Mouse (Mus musculus): ENCODE results near the gene Rad51c.
"Not testable (repeated sequence)": the region's sequence is repeated elsewhere in the genome, so short reads cannot be mapped to it uniquely, and the experiment has no call there.

- not testable (repeated sequence) for TF ChIP-seq CTCF, POLR2A (IDR thresholded peaks at IDR 0.05; ENCODE audit: insufficient read depth, low read depth, low read length)
Measured at GRCm38 (mm10) chr11:87435107-87435506, 30.4 kb upstream of the Rad51c start.
